Mouse (Mus musculus): Measurements from ENCODE around the gene Iqcc.
A peak's percentile ranks its signal among the peaks of the same experiment; 100 is the strongest.

The Iqcc gene

DNA sequence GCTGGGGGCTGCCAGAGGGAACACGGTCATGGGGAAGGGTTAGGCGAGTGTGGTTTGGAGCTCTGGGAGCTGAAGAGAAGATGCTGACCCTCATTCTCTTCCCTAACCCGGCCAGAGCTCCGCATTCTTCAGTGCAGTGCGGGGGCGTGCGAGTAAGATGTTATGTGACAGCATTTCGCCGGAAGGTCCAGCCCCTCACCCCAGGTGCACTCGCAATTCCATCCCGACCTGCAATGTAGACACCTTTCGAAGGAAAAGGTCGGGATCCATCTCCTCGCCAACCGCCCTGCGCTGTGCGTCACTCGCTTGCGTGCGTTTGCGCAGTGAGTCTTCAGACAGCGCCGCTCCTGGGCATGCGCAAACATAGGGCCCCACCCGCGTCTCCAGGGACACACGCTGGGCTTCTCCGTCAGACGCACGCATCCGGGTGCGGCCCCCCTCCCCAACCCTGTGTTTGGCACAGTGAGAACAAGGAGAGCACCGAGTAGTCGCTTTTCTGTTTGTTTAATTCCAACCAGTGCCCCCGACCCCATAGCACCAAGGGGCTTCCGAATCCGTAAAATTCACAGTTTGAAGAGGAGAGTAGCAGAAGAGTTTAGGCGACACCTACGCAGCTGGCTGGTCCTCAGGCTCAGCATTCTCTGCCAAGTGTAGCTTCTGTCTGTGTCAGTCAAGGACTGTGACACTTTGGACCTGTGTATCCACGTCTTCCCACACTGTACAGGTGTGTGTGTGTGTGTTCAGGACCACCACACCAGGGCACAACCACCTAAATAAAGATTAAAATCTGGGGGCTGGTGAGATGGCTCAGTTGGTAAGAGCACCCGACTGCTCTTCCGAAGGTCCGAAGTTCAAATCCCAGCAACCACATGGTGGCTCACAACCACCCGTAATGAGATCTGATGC, at the start of gene Iqcc:
Iqcc (minus strand) TSS at position 314 of the 906 bp plus-strand sequence.
- DNase-seq, result peak; percentile 95

DNA sequence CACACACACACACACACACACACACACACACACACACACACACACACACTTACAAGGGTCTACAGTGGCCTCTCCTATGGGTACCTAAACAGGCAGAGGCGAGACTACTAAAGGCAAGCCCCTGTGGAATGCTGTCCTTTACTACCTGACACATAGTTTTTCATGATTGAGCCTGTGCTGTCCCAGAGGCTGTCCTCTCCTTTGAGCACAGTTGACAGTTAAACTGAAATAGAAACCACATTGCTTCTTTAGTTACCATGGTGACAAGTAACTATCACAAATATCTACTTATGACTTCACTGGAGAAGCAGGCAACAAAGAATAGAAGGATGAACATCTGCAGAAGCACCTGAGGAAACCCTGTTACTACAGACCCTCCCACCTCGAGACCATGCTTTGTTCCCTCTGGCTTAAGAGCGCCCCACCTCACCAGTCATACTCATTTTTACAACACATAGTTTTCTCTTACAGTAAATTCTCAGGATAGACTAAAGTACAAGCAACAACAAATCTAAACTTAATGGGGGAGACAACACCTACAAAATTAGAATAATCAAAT, 43.4 kb upstream of the Iqcc start:
- no peak for DNase-seq

DNA sequence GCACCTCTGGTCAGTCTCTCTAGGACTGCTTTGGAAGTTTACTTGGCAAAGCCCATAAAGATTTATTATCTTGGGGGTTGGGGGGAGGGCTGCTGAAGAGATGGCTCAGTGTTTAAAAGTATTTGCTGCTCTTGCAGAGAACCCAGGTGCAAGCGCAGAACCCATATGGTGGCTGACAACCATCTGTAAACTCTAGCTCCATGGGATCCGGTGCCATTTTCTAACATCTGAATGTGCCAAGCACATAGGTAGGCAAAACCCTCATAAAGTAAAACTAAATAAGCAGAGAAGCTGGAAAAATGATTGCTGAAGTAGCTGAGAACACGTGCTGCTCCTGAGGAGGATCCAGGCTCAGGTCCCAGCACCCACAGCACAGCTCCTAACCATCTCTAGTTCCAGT, 42.7 kb upstream of the Iqcc start:
- DNase-seq, result no peak

DNA sequence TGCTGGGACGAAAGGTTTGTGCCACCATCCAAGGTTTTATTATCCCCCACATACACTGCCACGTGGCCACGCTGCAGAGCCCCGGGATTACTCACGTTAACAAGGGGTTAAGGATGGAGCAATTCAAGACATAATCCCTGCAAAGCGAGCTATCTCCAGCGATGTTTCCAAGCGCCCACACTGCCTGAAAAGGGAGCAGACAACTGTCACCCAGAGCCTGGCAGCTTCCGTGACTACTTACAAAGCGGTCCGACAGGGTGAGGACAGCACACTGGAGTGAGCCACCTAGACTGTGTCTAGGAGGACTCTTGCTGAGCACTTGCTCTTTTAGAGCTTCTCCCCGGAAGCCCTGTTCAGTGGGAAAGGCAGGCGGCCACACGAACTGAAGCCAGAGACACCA, 35.9 kb upstream of the Iqcc start:
- no peak for DNase-seq

DNA sequence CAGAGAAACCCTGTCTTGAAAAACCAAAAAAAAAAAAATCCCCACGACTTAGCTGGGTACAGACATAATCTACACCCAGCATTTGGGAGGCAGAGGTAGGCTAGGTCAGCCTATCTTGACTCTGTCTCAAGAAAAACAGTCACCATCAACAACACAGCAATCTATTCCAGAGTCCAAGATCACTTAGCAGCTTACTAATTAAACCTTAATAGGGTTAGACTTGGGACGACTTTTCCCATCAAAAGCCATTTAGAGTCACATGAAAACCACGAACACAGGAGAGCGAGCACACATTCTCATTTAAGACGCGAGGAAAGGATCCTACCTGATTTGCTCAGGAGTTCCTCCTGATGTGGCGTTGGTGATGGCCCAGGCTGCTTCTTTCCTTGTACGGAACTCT, 31.5 kb upstream of the Iqcc start:
- DNase-seq, result no peak

DNA sequence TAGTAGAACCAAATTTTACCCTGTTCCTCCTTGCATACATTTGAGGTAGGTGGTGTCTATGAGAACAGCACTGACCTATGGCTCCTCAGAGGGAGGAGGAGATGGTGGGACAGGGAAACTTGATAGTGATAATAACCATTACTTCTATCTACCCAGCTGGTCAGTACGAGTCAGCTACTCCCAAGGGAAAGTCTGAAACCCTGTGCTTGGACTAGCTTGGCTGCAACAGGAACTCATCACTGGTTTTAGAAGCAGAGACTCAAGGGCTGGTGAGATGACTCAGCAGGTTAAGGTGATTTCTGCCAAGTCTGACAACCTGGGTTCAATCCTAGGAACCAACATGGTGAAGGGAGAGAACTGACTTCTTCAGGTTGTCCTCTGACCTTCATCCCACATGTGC, 29.8 kb upstream of the Iqcc start:
- DNase-seq, result no peak

DNA sequence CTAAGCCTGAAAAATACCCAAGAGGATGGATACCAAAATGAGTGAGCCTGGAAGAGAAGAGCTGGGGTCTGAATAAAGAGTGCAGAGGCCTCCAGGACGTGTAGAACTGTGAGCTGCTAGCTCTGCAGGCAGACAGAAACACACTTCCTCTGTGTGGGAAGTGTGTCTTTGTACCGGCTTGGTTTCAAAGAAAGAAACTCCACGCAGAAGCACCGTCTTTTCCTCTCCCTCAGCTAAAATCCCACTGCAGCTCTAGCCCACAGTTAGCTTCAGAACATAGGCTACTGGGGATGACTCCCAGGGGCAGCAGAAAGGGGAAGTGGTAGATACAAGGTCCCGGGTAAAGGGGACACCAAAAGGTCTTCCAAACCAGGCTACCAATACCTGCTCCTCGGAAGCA, 26.3 kb upstream of the Iqcc start:
- DNase-seq, result no peak

DNA sequence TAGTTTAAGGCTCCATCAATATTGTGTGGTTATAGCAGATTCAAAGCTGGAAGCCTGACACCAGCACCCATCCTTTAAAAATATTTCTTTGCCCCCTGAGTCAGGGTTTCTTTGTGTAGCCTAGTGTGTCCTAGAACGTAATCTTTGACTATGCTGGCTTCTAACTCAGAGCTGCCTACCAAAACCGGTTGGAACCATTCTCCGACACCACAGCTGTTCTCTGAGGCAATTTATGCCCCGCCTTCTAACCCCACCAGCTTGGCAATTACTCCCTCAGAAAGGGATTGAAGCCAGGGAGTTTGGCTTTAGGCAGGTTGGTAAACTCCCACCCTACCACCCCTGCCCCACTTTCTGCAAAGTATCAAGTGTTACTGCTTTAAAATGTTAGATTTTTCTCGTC, 22.9 kb upstream of the Iqcc start:
- no peak for DNase-seq

DNA sequence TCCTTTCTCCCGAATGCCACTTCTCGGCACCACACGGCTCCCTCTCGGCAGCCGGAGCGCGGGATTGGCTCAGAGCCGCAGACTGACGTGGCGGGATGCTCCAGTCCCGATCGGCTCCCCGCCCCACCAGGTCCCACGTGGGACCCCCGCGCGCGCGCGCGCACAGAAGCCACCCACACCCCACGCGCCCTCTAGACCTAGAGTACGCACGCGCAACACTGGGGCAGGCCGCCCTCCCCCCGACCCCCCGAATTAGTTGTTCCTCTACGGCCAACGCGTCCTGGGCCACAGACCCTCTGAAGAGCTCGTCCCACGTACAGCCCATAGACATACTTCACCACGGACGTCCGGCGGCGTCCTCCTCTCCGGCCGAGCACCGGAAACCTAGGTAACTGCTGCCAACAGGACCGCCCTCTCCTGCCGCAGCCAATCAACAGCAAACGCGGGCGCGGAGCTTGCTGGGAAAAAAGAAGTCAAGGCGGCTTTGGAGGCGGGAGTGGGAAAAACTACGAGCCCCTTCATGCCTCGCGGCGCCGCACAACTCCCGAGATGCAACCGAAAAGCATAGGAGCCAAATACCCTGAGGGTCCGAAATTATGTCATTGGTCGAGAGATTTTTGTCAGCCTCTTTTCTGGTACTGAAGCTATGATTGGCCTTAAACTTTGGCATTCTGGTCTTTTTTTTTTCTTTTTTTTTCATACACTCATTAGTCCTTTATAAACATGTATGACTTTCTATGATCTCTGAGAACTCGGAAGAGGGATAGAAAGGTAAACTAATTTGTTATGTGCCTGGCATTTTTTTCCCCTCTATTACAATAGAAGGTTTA, 22.0 kb upstream of the Iqcc start, which contains the start of gene Txlna:
Txlna (minus strand) TSS at position 428 of the 830 bp plus-strand sequence.
- peak; percentile 97 for DNase-seq

DNA sequence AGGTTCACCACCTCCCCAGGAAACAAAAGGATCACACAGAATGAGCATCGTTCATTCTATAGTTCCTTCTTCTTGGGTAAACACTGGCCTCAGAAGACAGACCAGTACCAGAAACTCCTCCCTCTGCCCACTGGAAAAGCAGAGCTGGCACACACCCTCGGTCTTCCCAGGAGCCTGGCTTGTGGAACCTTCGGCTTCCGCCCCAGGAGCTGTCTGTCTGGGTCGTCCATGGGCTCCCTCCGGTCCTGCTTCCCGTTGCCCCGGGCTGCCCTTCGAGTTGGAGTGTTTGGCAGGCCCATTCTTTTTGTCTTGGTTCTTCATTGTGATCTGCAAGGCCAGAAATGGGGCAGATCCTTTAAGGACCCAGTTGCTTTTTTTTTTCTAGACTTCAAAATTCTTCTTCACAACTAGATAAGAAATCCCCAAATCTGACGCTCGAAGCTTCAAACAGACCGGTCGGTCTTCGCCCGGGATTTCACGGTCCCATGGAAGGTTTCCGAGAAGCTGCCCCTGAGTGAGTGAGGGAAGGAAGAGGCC, 21.3 kb upstream of the Iqcc start:
- peak; percentile 35 for DNase-seq

DNA sequence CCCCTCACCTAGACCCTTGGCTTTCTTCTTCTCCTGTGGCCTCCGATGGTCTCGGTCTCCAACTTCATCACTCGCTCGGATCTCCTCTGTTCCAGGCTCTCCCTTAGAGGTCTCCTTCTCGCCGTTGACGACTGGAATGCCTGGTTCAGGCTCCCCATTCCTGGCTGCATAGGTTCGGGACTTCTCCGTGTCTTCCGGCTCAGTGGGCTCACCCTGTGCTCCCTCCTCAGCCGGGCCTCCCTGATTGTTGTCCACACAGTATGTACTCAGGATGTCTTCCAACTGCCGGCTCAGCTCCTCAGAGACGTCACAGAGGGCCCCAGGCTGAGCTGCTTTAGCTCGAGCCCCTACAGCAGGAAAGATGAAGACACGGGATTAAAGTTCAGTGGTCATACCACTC, 20.3 kb upstream of the Iqcc start:
- DNase-seq, result no peak

DNA sequence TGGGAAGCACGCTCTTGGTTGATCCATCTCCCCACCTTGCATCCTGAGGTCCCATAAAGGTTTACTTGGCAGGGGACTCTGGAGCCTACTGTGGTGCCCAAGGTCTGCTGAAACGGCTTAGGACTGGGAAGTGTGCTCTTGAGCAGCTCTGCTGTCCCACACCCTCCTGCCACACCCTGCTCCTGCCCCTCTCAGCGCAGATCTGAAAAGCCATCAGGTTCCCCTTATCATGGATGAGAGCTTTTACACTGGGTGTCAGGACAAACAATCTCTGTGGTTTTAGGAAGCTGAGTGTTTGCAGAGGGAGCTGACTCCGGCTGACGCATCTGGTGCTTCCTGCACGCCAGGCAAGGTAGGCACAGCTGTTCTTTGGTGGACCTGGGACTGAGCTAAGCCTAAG, 15.0 kb upstream of the Iqcc start:
- peak; percentile 58 for DNase-seq

DNA sequence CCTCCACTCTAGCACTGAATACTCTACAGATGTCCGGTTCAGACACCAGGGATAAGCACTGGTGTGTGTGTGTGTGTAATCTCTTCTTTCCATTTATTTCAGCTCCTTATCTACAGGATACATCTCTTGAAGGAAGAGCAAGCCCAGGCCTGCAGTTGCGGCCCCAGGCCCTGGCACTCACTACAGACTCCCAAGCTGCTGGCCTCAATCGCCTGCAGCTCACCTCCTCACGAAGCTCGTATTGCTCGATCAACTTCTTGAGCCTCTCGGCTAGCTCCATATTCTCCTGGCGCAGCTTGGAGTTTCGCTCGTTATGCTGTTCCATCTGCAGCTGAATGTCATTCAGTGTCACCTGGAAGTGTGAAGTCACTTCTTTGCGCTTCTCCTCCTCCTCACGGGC, 13.0 kb upstream of the Iqcc start:
- no peak for DNase-seq

DNA sequence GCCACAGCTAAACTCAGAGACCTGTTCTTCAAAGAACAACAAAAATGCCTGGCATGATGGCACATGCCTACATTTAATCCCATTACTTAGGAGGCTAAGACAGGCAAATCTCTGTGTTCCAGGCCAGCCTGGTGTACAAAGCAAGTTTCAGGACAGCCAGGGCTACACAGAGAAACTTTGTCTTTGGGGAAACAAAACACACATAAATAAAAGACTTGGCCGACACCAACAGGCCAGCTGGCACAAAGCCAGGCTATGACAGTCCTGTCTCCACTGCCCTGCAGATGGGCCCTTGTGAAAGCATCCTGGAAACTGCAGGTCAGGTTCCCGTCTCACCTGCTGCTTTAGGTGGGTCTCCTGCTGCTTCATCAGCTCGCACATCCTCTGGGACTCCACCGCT, 12.0 kb upstream of the Iqcc start:
- DNase-seq, result no peak

DNA sequence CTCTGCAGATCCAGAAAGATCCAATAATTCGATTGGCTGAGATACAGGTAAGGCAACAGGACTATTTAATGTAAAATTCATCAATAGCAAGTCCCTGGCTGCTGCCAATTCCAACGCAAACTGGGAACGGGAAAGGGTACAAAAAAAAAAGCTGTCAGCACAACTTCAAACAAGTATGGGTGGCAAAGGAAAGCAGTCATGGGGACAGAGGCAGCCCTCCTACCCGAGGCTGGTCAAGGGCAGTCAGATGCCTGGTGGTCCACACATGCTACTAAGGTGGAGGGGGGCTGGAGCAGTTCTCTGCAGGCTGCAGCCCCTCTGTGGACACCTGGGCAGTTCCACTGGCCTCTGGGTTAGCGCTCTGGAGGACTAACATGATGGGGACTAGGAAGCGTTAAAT, 7.1 kb upstream of the Iqcc start:
- no peak for DNase-seq

DNA sequence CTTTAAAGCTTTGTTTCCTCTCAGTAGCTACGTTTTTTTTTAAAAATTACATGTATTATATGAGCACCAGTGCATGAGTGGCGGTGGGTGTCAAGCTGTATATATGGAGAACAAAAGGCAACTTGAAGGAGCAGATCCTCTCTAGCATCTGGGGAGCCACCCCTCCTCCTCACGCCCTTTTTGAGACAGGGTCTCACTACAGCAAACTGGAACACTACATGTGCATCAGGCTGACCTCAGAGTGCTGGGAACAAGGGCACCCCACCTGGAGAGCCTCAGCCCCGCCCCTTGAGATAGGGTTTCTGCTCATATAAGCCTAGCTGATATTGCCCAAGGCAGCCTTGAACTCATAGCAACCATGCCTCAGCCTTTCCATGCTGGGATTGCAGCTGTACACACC, 6.6 kb upstream of the Iqcc start:
- no peak for DNase-seq

DNA sequence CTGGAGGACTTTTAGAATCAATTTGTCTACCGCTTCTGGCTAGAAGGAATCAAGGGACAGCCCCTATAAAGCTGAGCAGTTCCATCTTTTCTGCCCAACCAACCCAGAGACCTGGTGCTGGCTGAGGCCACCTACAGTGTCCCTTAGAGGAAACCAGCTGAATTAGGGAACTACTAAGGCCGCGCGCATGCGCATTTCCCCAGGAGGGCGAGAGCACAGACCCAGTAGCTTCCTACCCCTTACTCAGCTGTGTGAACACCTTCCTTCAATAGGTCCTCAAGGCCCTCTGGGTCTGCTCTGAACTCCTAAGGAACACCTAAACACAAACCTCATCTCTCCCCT, 6.1 kb upstream of the Iqcc start:
- DNase-seq, result peak; percentile 78

DNA sequence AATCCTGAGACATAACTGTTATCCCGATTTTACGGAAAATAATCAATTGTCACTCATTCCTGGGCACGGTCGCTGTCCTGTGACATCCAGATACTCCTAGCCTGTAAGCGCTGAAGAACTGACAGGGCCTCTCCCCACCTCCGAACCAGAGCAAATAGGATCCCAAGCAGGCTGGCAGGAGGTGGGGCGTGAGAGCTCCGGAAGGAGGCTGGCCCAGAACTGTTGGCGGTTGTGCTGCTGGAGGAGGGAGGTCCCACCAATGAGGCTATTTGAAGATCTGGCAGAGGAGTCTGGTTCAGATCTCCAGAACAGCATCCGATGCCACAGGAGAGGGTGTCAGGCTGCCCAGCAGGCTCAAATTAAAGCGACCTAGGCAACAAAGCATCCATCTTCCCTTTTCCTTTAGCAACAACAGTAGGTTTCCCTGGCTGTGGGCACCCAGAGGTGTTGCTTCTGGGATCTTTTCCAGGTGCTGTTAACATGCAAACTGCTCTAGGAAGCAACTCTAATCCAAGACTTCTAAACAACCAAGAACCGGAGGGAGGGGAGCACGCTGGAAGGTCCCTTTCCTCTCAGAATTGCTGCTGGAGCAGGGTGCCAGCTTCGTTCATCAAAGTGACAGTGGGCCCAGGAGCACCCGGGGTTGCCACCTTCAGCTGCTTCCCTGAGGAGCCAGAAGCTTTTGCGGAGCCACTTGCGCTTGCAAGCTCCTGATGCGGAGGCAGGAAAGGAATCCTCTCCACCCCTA, 5.6 kb upstream of the Iqcc start:
- peak; percentile 91 for DNase-seq

DNA sequence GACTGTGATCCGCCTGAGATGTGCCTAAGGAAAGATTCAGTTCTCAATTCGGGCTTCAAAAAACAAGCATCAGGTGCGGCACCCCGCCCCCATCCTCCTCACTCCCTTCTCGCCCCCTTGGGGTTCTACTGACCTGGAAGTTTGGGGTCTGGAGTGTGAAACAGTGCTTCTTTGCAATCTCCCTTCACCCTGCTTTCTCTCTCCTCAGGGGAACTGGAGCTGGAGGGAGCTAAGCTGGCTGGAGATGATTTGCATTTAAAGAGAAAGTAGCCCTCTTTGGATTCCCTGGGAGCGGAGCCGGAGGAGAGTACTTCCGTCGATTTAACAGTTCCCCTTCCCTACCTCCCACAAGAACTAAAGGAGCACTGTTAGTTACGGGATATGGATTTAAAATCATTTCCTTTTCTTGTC, 4.8 kb upstream of the Iqcc start, which contains the start of gene Ccdc28b:
Ccdc28b (minus strand) TSS at position 267 of the 411 bp plus-strand sequence.
- peak; percentile 36 for DNase-seq

DNA sequence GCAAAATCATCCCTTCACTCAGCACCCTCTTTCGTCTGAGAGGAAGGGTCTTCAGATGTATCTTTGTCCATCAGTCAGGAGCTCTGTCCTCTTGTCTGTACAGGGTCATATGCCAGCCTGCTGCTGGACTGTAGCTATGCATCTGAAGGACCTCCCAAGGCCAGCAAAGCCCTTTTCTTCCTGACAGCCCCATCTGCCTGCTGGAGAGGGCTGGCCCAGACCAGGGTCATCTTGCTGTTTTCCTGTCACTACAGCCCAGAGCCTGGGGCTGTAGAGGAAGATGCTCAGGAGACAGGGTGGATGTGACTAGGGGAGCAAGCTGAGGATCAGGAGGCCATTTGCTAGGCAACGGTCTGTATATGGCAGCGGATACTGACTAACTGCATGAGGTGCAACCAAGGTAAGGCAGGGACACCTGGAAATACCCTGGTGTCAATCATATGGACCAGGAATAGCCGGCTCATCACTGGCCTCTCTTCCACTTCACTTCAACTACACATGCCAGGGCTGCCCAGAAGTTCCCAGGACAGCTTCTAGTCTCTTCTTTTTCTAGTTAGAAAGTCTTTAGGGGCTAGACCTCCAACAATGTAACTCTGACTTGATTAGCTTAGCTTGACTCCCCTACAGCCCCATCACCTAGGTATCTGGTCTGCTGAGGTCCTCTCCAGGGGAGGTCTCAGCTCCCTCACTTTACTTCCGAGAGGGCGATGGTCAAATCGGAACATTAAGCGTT, 4.1 kb upstream of the Iqcc start:
- DNase-seq, result no peak

DNA sequence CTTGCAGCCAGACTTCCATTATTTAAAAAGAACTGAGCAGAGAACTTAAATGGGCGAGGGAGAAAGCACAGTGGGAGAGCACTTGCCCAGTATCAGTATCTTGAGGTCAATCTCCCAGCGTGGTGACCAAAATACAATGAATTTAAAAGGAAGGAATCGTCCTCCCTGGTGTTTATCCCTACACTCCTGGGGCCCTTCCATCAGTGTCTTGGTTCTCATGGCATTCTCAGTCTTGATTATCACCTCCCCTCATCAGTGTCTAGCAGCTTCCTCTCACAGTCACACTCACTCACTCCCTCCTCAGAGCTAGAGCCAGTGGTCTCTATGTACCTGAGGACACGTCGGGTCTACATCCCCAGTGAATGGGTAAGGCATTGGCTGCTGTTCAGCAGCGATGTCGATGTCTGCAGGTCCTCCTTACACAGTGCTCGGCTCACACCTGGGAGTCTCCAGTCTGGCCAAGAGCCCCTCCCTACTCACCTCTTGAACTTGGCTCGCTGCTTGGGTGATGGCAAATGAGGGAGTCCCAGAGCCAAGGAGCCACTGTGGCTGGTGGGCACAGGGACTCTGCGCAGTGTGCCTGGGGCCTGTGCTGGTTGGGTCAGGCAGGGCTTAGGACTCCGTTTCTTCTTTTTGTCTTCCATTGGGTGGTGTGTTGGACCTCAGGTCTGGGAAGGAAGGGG, 3.4 kb upstream of the Iqcc start:
- no peak for DNase-seq

Data from liver (tissue).